Mouse (Mus musculus) lung, embryonic 14.5 days (tissue): Measurements from ENCODE around the gene Atp6v1b1. TPM values are rescaled to one million over a fixed set of nuclear protein-coding genes. Genes with fewer than 3 reads are reported as not detected.
"Not testable (repeated sequence)": the region's sequence is repeated elsewhere in the genome, so short reads cannot be mapped to it uniquely, and the experiment has no call there.

Experiments used
- ATAC-seq: fragments of 200-750 bp; cut with Nextera tagmentation; 2 replicates; pipeline ENCODE4 v1.8.0; 2017; ENCODE audit warnings: mild to moderate bottlenecking, moderate TSS enrichment, moderate library complexity; ENCODE audit not compliant: insufficient read depth
- DNase-seq: peaks from one replicate; pipeline ENCODE4 v3.0.0-alpha.2; 2015
- H3K27ac ChIP-seq: fragments of 300-500 bp; sonication (generic); 2 replicates; pipeline ENCODE4 v1.5.1; 2014; ENCODE audit warnings: low read depth, mild to moderate bottlenecking, moderate library complexity
- H3K27me3 ChIP-seq: fragments of 300-500 bp; sonication (generic); 2 replicates; pipeline ENCODE4 v1.6.1; 2014; ENCODE audit warnings: low read length, control low read depth; ENCODE audit not compliant: insufficient read depth
- H3K36me3 ChIP-seq: fragments of 300-500 bp; sonication (generic); 2 replicates; pipeline ENCODE4 v1.6.1; 2014; ENCODE audit warnings: control low read depth; ENCODE audit not compliant: insufficient read depth
- H3K4me1 ChIP-seq: fragments of 300-500 bp; sonication (generic); 2 replicates; pipeline ENCODE4 v1.6.1; 2014; ENCODE audit warnings: antibody characterized with exemption, control low read depth; ENCODE audit not compliant: insufficient read depth
- H3K4me2 ChIP-seq: fragments of 300-500 bp; sonication (generic); 2 replicates; pipeline ENCODE4 v1.6.1; 2014; ENCODE audit warnings: mild to moderate bottlenecking
- H3K4me3 ChIP-seq: fragments of 300-500 bp; sonication (generic); 2 replicates; pipeline ENCODE4 v1.5.1; 2014; ENCODE audit warnings: low read depth, low read length
- H3K9ac ChIP-seq: fragments of 300-500 bp; sonication (generic); 2 replicates; pipeline ENCODE4 v1.6.1; 2014
- H3K9me3 ChIP-seq: fragments of 300-500 bp; sonication (generic); 2 replicates; pipeline ENCODE4 v1.6.1; 2016; ENCODE audit warnings: low read depth, low read length, control low read depth
- CTCF ChIP-seq: IDR thresholded peaks from 2 replicates; pipeline ENCODE4 v1.5.1; 2016; ENCODE audit warnings: antibody characterized with exemption, low read depth
- WGBS: fragments of 180-500 bp; shearing (Covaris S2); extraction: QIAGEN DNeasy Blood & Tissue Kit; methylation state at CpG from one replicate; pipeline ENCODE4 v1.1.7; 2014; 5-methylcytosine and 5-hydroxymethylcytosine counted together
- polyA plus RNA-seq: library from polyadenylated mRNA; unstranded; fragments of >200 nt; fragmentation: Nextera tagmentation; extraction: Ambion mirVana; gene quantifications from 2 replicates; pipeline ENCODE4 v1.2.1, GENCODE M21; 2014

Atp6v1b1 gene
- polyA plus RNA-seq, 1 experiment from 2014 or later = not detected

- peak within 1 kb of the TSS; percentile 79 for H3K27ac ChIP-seq
- peaks cover 29% of the 10 kb centered on the region for H3K36me3 ChIP-seq
- under 1% methylated on average over 45 of the region's 45 CpGs for WGBS
- peak; percentile 80 for TF ChIP-seq CTCF
- H3K9me3 ChIP-seq = no peaks in the 10 kb centered on the region
- DNase-seq (peak; percentile 95), ATAC-seq (peak; percentile 98)
- H3K9ac ChIP-seq = peak within 1 kb of the TSS; percentile 95
- peak within 1 kb of the TSS; percentile 89 for H3K4me2 ChIP-seq
- H3K4me1 ChIP-seq = peaks cover 7% of the 10 kb centered on the region; the same call in 1 of the 2 replicates
- H3K4me3 ChIP-seq = peak within 1 kb of the TSS; percentile 92
- no peaks in the 10 kb centered on the region for H3K27me3 ChIP-seq
Observed at GRCm38 (mm10) chr6:83775638-83776293, 33.0 kb downstream of the Atp6v1b1 start, which contains the start of gene Tex261. Gene Tex261 (minus strand): TSS chr6:83775813.

GRCm38 (mm10) chr6:83778306-83778705 lies 35.5 kb downstream of the Atp6v1b1 start:
- Histone ChIP-seq H3K36me3 (peaks cover 5% of the 10 kb centered on the region; the same call in 1 of the 2 replicates), H3K4me2 (no peak overlapping the region), H3K4me3 (no peak overlapping the region), H3K9me3 (no peaks in the 10 kb centered on the region), H3K9ac (no peak overlapping the region), H3K27me3 (no peaks in the 10 kb centered on the region), H3K27ac (no peak overlapping the region), H3K4me1 (peaks cover 7% of the 10 kb centered on the region; the same call in 1 of the 2 replicates)
- DNase-seq (no peak), ATAC-seq (no peak)
- WGBS = 56% methylated on average over 7 of the region's 7 CpGs
- no peak for TF ChIP-seq CTCF

GRCm38 (mm10) chr6:83779026-83779425 lies 36.2 kb downstream of the Atp6v1b1 start:
- Histone ChIP-seq H3K4me1 (peaks cover 7% of the 10 kb centered on the region; the same call in 1 of the 2 replicates), H3K4me2 (no peak overlapping the region), H3K9me3 (no peaks in the 10 kb centered on the region), H3K27me3 (no peaks in the 10 kb centered on the region), H3K9ac (no peak overlapping the region), H3K36me3 (no peaks in the 10 kb centered on the region), H3K4me3 (no peak overlapping the region), H3K27ac (no peak overlapping the region)
- WGBS = 6% methylated on average over 5 of the region's 5 CpGs
- TF ChIP-seq CTCF = peak; percentile 81
- ATAC-seq = no peak
- DNase-seq = peak; percentile 78

GRCm38 (mm10) chr6:83786426-83786825 lies 43.6 kb downstream of the Atp6v1b1 start:
- no peak overlapping the region for H3K4me2 ChIP-seq
- DNase-seq (no peak), ATAC-seq (no peak)
- no peak overlapping the region for H3K4me3 ChIP-seq
- no peaks in the 10 kb centered on the region for H3K4me1 ChIP-seq
- H3K9me3 ChIP-seq = no peaks in the 10 kb centered on the region
- no peaks in the 10 kb centered on the region for H3K36me3 ChIP-seq
- H3K27me3 ChIP-seq = no peaks in the 10 kb centered on the region
- no peak overlapping the region for H3K9ac ChIP-seq
- no peak overlapping the region for H3K27ac ChIP-seq
- 49% methylated on average over 3 of the region's 3 CpGs for WGBS
- no peak for TF ChIP-seq CTCF

GRCm38 (mm10) chr6:83788554-83788953 lies 45.8 kb downstream of the Atp6v1b1 start:
- ATAC-seq (no peak), DNase-seq (no peak)
- 65% methylated on average over 7 of the region's 7 CpGs for WGBS
- Histone ChIP-seq H3K27me3 (no peaks in the 10 kb centered on the region), H3K36me3 (no peaks in the 10 kb centered on the region), H3K4me1 (no peaks in the 10 kb centered on the region), H3K9ac (no peak overlapping the region), H3K9me3 (no peaks in the 10 kb centered on the region), H3K27ac (no peak overlapping the region), H3K4me3 (no peak overlapping the region), H3K4me2 (no peak overlapping the region)
- TF ChIP-seq CTCF = no peak

- ATAC-seq, H3K9me3 ChIP-seq, H3K4me3 ChIP-seq, DNase-seq, H3K4me1 ChIP-seq, H3K9ac ChIP-seq, H3K27ac ChIP-seq, H3K27me3 ChIP-seq, H3K36me3 ChIP-seq, H3K4me2 ChIP-seq: not testable (repeated sequence)
- 85% methylated on average over 5 of the region's 5 CpGs for WGBS
Observed at GRCm38 (mm10) chr6:83790533-83790932, 47.7 kb downstream of the Atp6v1b1 start.

- no peak overlapping the region for H3K27ac ChIP-seq
- ATAC-seq (no peak), DNase-seq (no peak)
- WGBS = 59% methylated on average over 4 of the region's 4 CpGs
- no peak for TF ChIP-seq CTCF
- no peaks in the 10 kb centered on the region for H3K27me3 ChIP-seq
- no peak overlapping the region for H3K4me3 ChIP-seq
- no peaks in the 10 kb centered on the region for H3K9me3 ChIP-seq
- no peak overlapping the region for H3K4me2 ChIP-seq
- no peak overlapping the region for H3K9ac ChIP-seq
- no peaks in the 10 kb centered on the region for H3K36me3 ChIP-seq
- peaks cover 7% of the 10 kb centered on the region for H3K4me1 ChIP-seq
Observed at GRCm38 (mm10) chr6:83791251-83791890, 48.6 kb downstream of the Atp6v1b1 start.
